Mouse (Mus musculus) CD4-positive, CD25-positive, alpha-beta regulatory T cell (primary cell): ENCODE data around the gene Lbhd1. TPM values are rescaled to one million over a fixed set of nuclear protein-coding genes. Genes with fewer than 3 reads are reported as not detected.

Experiments
- polyA plus RNA-seq: library from polyadenylated mRNA; unstranded; fragments of 100-300 nt; shearing (Covaris generic); gene quantifications from one replicate; pipeline ENCODE4 v1.2.1, GENCODE M21; 2017

The Lbhd1 gene
- 85.0 TPM for polyA plus RNA-seq

GRCm38 (mm10) chr19:8883616-8884015 is at the start of gene Lbhd1, which contains the start of gene Gm49403:
Gene Lbhd1, plus strand, starts transcription at chr19:8883732.
Gene Gm49403, plus strand, starts transcription at chr19:8883930.

DNA sequence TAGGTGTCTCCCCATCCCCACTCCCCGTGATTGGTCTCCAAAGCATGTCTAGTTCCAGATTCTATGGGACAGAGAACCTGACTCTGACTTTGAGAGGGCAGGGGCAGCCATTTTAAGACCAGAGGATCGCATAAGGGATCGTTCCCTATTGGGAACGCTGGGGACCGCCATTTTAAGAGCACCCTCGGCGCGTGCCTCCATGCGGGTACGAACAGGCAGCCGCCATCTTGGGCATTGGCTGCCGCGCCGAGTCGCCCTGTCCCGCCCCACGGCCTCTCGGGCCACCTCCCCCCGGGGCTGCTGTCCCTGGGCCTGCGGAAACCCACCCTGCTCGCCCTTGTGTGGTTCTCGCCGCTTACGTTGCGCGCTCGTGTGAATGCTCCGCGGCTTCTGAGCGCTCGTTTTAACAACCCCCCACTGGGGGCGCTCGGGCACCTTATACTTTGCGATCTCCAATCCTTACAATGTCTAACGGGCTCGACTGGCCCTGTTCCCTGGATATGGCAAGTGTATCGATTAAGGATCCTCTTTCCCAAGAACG is 46.2 kb upstream of the Lbhd1 start, which contains the start of gene Bscl2:
Bscl2 (plus strand) TSS at position 217 of the 541 bp plus-strand sequence.

DNA sequence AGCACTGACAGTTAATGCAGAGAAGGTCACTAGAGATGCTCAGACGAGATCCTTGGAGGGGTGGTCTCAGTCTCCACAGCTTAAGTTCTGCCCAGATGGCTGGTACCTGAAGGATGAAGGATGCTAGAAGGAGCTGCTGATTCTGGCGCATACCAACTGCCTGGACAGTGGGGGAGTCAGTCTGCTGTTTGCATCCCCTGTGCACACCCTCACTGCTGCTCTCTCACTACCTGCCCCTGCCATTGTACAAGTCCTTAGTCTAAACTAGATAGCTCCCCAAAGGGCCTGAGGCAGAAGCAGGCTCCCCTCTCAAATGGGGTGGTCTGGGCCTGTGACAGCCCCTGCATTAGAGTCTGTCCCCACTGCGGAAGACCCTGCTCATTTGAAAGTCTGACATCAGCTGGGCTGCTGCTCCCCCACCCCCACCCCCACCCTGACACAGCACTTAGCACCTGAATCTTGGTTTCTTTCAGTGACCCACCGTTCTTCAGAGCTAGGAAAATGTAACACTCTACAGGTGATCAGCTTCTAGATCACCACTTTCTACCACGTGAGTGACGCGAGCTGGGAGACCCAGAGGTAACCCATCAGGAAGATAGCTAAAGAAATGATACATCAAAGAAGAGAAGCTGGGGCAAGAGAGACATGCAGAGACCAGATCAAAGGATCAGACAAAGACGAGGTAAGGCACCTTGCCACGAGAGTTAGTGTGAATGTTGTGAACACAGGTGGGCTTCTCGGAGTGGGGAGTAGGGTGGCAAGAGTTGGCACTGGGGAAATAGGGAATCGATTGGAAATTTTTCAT is 44.2 kb upstream of the Lbhd1 start, which contains the start of gene Gng3:
Gng3 (minus strand) TSS at position 92 of the 805 bp plus-strand sequence.

GRCm38 (mm10) chr19:8850402-8850901 is 33.1 kb upstream of the Lbhd1 start, which contains the start of gene Lrrn4cl:
Gene Lrrn4cl, plus strand, starts transcription at chr19:8850768.

DNA sequence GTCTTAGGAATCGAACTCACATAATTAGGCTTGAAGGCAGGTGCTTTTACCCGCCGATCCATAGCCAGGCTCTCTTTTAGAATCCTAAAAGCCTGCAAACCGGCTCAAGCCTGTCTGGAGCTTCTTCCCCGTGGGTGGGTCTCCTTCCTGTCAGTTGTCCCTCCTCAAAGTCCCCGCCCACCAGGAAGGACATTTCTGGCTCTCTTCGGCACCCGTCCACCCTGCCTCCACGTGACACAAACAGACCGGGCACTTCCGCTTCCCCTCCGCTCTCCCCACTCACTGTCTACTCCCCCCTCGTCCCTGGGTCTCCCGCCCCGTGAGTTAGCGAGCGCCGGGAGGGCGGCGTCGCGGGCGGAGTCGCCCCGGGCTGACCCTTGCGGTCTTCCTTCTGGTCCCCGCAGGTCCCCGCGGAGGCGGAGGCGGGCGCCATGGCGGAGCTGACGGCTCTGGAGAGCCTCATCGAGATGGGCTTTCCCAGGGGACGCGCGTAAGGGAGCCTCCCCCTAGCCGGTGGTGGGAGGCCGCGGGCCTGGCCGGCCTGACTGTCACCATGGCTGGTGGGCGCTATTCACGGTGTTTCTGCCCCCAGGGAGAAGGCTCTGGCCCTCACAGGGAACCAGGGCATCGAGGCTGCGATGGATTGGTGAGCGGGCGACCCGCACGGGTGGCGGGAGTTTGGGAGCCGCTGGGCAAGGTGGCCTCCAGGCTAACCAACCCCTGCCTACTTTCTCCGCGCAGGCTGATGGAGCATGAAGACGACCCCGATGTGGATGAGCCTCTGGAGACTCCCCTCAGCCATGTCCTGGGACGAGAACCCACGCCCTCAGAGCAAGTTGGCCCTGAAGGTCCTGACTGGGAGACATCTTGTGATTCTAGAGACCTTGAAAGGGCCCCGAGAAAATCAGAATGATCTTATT is 12.0 kb upstream of the Lbhd1 start, which contains the start of gene Ubxn1:
Ubxn1 (plus strand) TSS at position 230 of the 920 bp plus-strand sequence.

GRCm38 (mm10) chr19:8880311-8881033 is 3.1 kb upstream of the Lbhd1 start, which contains the start of gene Uqcc3:
Gene Uqcc3, minus strand, starts transcription at chr19:8880923.

GRCm38 (mm10) chr19:8888511-8889385 is 5.2 kb downstream of the Lbhd1 start, which contains the start of the genes 1810009A15Rik and Gm49416:
Gene 1810009A15Rik, plus strand, starts transcription at chr19:8888853.
Gene Gm49416, plus strand, starts transcription at chr19:8888926.

DNA sequence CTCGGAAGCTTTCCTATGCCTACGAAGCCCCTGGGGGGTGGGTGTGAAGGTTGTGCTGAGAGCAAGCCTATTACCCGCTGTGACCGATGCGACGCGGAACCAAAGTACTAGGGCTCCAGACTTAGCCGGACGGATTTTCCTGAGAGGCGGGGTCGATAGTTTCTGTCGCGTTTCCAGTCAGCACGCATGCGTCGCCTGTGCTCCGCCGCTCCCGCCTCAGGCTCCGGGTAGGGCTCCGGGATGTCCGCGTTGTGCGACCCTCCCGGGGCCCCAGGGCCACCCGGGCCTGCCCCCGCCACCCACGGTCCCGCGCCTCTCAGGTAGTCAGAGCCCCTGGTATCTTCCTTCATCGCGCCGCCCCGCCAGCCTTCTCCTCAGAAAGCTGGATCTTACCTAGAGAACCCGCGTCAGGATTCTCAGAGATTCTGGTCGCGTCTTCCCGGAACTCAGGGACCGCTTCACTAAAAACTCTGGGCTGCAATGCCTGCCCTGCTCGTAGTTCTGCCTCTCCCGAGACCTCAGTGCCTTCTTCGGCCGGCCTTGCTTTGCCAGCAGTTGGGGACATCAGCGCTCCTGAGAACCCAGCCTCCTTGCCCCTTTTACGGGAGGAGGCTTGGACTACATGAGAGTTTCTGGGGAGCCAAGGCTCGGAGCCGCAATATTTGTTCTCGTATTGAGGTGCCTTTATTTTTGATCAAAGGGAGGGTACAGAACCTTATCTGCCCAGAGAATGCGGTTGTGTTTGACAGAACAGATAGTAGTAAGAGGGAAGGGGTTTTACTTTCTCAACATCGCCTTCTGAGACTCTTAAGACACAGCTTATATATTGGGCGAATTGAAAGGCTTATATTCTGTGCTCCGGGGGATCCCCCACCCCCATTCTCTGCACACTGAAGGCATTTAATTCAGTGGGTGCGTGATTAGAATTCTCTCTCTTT is 9.6 kb downstream of the Lbhd1 start, which contains the start of gene Ints5:
Ints5 (plus strand) TSS at position 177 of the 938 bp plus-strand sequence.

DNA sequence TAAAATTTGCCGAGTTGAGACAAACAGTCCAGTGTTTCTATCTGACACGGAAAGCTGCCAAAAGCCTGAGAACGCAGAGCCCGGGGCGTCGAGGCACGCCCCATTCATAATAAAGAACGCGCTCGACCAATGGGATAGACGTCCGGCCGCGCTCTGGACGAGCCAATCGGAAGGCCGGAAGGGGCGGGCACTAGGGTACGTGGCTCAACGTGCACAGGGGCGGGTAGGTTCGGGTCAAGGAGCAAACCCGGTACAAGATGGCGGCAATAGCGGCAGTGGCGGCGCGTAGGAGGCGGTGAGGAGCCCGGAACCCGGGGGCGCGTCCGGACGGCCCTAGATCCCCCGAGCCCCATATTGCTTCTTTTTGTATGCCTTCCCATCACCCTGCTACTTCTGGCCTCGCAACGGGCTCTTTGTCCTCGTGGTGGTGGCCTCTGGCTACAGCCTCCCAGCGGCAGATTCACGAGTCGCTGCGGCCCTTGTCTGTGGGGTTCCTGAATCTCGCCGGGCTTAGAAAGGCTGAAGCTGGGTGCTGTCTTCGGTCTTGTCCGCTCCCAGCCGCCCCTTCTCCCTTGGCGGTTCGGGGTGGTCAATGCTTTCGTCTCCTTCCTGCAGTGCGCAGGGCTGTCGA is 14.4 kb downstream of the Lbhd1 start, which contains the start of gene Ganab:
Ganab (plus strand) TSS at position 207 of the 631 bp plus-strand sequence.

DNA sequence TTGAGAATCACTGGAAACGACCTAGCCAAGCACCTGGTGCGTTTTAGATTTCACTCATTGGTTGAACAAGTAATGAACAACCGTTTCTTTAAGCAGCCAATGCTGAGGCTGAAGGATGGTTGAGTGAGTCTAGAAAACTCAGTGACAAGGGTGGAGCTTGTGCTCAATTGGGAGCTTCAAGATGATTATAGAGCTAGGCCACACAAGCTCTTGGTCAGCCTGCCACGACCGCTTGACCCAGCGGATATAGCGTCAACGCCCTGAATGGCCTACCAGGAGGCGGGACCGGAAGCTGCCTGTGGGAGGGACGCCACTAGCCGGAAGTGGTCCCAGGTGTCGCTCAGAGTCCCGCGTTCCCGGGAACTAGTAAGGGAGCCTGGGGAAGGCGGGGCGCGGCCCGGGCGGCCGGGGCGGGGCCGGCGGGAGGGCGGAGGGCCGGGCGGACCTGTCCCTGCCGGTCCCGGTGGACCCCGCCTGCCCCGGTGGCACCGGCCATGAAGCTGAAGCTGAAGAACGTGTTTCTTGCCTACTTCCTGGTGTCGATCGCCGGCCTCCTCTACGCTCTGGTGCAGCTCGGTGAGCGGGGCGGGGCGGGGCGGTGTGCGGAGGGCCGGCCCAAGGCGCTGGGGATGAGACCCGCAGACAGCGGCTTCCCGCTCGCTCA is 36.7 kb downstream of the Lbhd1 start, which contains the start of gene B3gat3:
B3gat3 (plus strand) TSS at position 302 of the 664 bp plus-strand sequence.

GRCm38 (mm10) chr19:8929224-8930088 is 45.9 kb downstream of the Lbhd1 start, which contains the start of the genes Rom1 and Eml3:
Gene Rom1, minus strand, starts transcription at chr19:8929356.
Gene Eml3, plus strand, starts transcription at chr19:8929552.

GRCm38 (mm10) chr19:8941515-8942217 is 58.1 kb downstream of the Lbhd1 start, which contains the start of gene Mta2:
Gene Mta2, plus strand, starts transcription at chr19:8941875.

